Mouse (Mus musculus) hindbrain, embryonic 13.5 days (tissue): ENCODE data around the gene Pacrg. TPM values are rescaled to one million over a fixed set of nuclear protein-coding genes. Genes with fewer than 3 reads are reported as not detected.

Source experiments
- ATAC-seq: fragments of 200-750 bp; cut with Nextera tagmentation; 2 replicates; pipeline ENCODE4 v1.8.0; 2017; ENCODE audit warnings: moderate TSS enrichment; ENCODE audit not compliant: low FRiP score
- H3K27ac ChIP-seq: fragments of 300-500 bp; sonication (generic); 2 replicates; pipeline ENCODE4 v1.5.1; 2015; ENCODE audit warnings: inconsistent platforms, mild to moderate bottlenecking, moderate library complexity
- H3K27me3 ChIP-seq: fragments of 300-500 bp; sonication (generic); 2 replicates; pipeline ENCODE4 v1.6.1; 2015; ENCODE audit warnings: mild to moderate bottlenecking, inconsistent platforms
- H3K36me3 ChIP-seq: fragments of 300-500 bp; sonication (generic); 2 replicates; pipeline ENCODE4 v1.6.1; 2015; ENCODE audit warnings: mild to moderate bottlenecking, inconsistent platforms
- H3K4me1 ChIP-seq: fragments of 300-500 bp; sonication (generic); replicated peaks from 2 replicates; pipeline ENCODE4 v1.6.1; 2015; ENCODE audit warnings: inconsistent platforms
- H3K4me2 ChIP-seq: fragments of 300-500 bp; sonication (generic); 2 replicates; pipeline ENCODE4 v1.6.1; 2015; ENCODE audit warnings: inconsistent platforms, mild to moderate bottlenecking, moderate library complexity
- H3K4me3 ChIP-seq: fragments of 300-500 bp; sonication (generic); 2 replicates; pipeline ENCODE4 v1.5.1; 2015; ENCODE audit warnings: mild to moderate bottlenecking, inconsistent platforms
- H3K9ac ChIP-seq: fragments of 300-500 bp; sonication (generic); 2 replicates; pipeline ENCODE4 v1.6.1; 2015; ENCODE audit warnings: mild to moderate bottlenecking, inconsistent platforms
- H3K9me3 ChIP-seq: fragments of 300-500 bp; sonication (generic); 2 replicates; pipeline ENCODE4 v1.6.1; 2016; ENCODE audit warnings: inconsistent platforms
- WGBS: fragments of 180-500 bp; shearing (Covaris S2); methylation state at CpG from one replicate; pipeline ENCODE4 v1.1.7; 2015; 5-methylcytosine and 5-hydroxymethylcytosine counted together
- polyA plus RNA-seq: library from polyadenylated mRNA; unstranded; fragments of >200 nt; fragmentation: Nextera tagmentation; extraction: Ambion mirVana; gene quantifications from 2 replicates; pipeline ENCODE4 v1.2.1, GENCODE M21; 2015

The Pacrg gene
- 16.2 and 18.8 TPM in 2 replicates for polyA plus RNA-seq

GRCm38 (mm10) chr17:10840148-10840707 is at the start of gene Pacrg, which contains the start of gene Prkn:
Gene Pacrg (minus strand): TSS chr17:10840311.
Gene Prkn (plus strand): TSS chr17:10840384.
- Histone ChIP-seq H3K4me2 (peak within 1 kb of the TSS; percentile 72), H3K27ac (peak within 1 kb of the TSS; percentile 88), H3K4me1 (peaks cover 10% of the 10 kb centered on the region), H3K4me3 (peak within 1 kb of the TSS; percentile 64), H3K27me3 (no peaks in the 10 kb centered on the region), H3K9me3 (no peaks in the 10 kb centered on the region), H3K9ac (peak within 1 kb of the TSS; percentile 78), H3K36me3 (no peaks in the 10 kb centered on the region)
- peak; percentile 97 for ATAC-seq
- under 1% methylated on average over 56 of the region's 58 CpGs for WGBS

GRCm38 (mm10) chr17:10887924-10888323 is 47.8 kb upstream of the Pacrg start:
- Histone ChIP-seq H3K27ac (no peak overlapping the region), H3K27me3 (no peaks in the 10 kb centered on the region), H3K4me1 (peaks cover 8% of the 10 kb centered on the region), H3K4me2 (no peak overlapping the region), H3K9me3 (no peaks in the 10 kb centered on the region), H3K36me3 (no peaks in the 10 kb centered on the region), H3K9ac (no peak overlapping the region), H3K4me3 (no peak overlapping the region)
- WGBS = 7% methylated on average over 4 of the region's 4 CpGs
- ATAC-seq = no peak

- no peak for ATAC-seq
- H3K4me1 ChIP-seq = no peaks in the 10 kb centered on the region
- H3K9me3 ChIP-seq = no peaks in the 10 kb centered on the region
- H3K4me2 ChIP-seq = no peak overlapping the region
- H3K27ac ChIP-seq = no peak overlapping the region
- WGBS = 87% methylated on average over 1 of the region's 1 CpGs
- no peaks in the 10 kb centered on the region for H3K27me3 ChIP-seq
- H3K9ac ChIP-seq = no peak overlapping the region
- no peak overlapping the region for H3K4me3 ChIP-seq
- H3K36me3 ChIP-seq = no peaks in the 10 kb centered on the region
Measured at GRCm38 (mm10) chr17:10882260-10882659, 42.1 kb upstream of the Pacrg start.

GRCm38 (mm10) chr17:10878986-10879385 is 38.9 kb upstream of the Pacrg start:
- no peaks in the 10 kb centered on the region for H3K27me3 ChIP-seq
- H3K9ac ChIP-seq = no peak overlapping the region
- H3K36me3 ChIP-seq = no peaks in the 10 kb centered on the region
- no peak overlapping the region for H3K27ac ChIP-seq
- H3K4me1 ChIP-seq = no peaks in the 10 kb centered on the region
- H3K4me2 ChIP-seq = no peak overlapping the region
- WGBS = 87% methylated on average over 5 of the region's 5 CpGs
- H3K9me3 ChIP-seq = no peaks in the 10 kb centered on the region
- H3K4me3 ChIP-seq = no peak overlapping the region
- no peak for ATAC-seq

GRCm38 (mm10) chr17:10874208-10875187 is 34.4 kb upstream of the Pacrg start:
- Histone ChIP-seq H3K27ac (no peak overlapping the region), H3K9ac (no peak overlapping the region), H3K36me3 (no peaks in the 10 kb centered on the region), H3K4me1 (no peaks in the 10 kb centered on the region), H3K9me3 (no peaks in the 10 kb centered on the region), H3K27me3 (no peaks in the 10 kb centered on the region), H3K4me3 (no peak overlapping the region), H3K4me2 (no peak overlapping the region)
- whole genome bisulfite sequencing = 89% methylated on average over 7 of the region's 7 CpGs
- ATAC-seq = no peak

- H3K27me3 ChIP-seq = no peaks in the 10 kb centered on the region
- ATAC-seq = no peak
- no peaks in the 10 kb centered on the region for H3K4me1 ChIP-seq
- no peak overlapping the region for H3K27ac ChIP-seq
- 90% methylated on average over 3 of the region's 3 CpGs for WGBS
- no peaks in the 10 kb centered on the region for H3K9me3 ChIP-seq
- H3K9ac ChIP-seq = no peak overlapping the region
- no peak overlapping the region for H3K4me3 ChIP-seq
- no peaks in the 10 kb centered on the region for H3K36me3 ChIP-seq
- no peak overlapping the region for H3K4me2 ChIP-seq
Measured at GRCm38 (mm10) chr17:10854207-10854606, 14.1 kb upstream of the Pacrg start.

- 3% methylated on average over 20 of the region's 20 CpGs for WGBS
Measured at GRCm38 (mm10) chr17:10840731-10841201, 655 bp upstream of the Pacrg start.

GRCm38 (mm10) chr17:10818971-10819370 is 21.1 kb downstream of the Pacrg start:
- no peak overlapping the region for H3K4me3 ChIP-seq
- no peak for ATAC-seq
- 78% methylated on average over 4 of the region's 4 CpGs for WGBS
- H3K9me3 ChIP-seq = no peaks in the 10 kb centered on the region
- H3K4me1 ChIP-seq = no peaks in the 10 kb centered on the region
- H3K36me3 ChIP-seq = no peaks in the 10 kb centered on the region
- no peak overlapping the region for H3K4me2 ChIP-seq
- no peak overlapping the region for H3K27ac ChIP-seq
- no peak overlapping the region for H3K9ac ChIP-seq
- H3K27me3 ChIP-seq = no peaks in the 10 kb centered on the region

More at GRCm38 (mm10) chr17:10840731-10841201, 655 bp upstream of the Pacrg start:
- H3K9me3 ChIP-seq = no peaks in the 10 kb centered on the region
- H3K36me3 ChIP-seq = no peaks in the 10 kb centered on the region
- H3K4me2 ChIP-seq = peak overlapping the region; percentile 72
- peaks cover 10% of the 10 kb centered on the region for H3K4me1 ChIP-seq
- peak; percentile 44; the same call in 1 of the 2 replicates for ATAC-seq
- H3K4me3 ChIP-seq = peak overlapping the region; percentile 64
- H3K27me3 ChIP-seq = no peaks in the 10 kb centered on the region
- peak overlapping the region; percentile 88 for H3K27ac ChIP-seq
- H3K9ac ChIP-seq = peak overlapping the region; percentile 78

- ATAC-seq = no peak
- Histone ChIP-seq H3K4me1 (peaks cover 8% of the 10 kb centered on the region), H3K9ac (no peak overlapping the region), H3K9me3 (no peaks in the 10 kb centered on the region), H3K4me3 (no peak overlapping the region), H3K27me3 (no peaks in the 10 kb centered on the region), H3K27ac (no peak overlapping the region), H3K4me2 (no peak overlapping the region), H3K36me3 (no peaks in the 10 kb centered on the region)
- 77% methylated on average over 2 of the region's 2 CpGs for WGBS
Measured at GRCm38 (mm10) chr17:10808571-10808970, 31.5 kb downstream of the Pacrg start.

GRCm38 (mm10) chr17:10807261-10807998 is 32.7 kb downstream of the Pacrg start:
- no peak overlapping the region for H3K9ac ChIP-seq
- H3K4me3 ChIP-seq = no peak overlapping the region
- no peak overlapping the region for H3K4me2 ChIP-seq
- no peaks in the 10 kb centered on the region for H3K36me3 ChIP-seq
- WGBS = 70% methylated on average over 13 of the region's 13 CpGs
- no peak for ATAC-seq
- 0 out of 2 replicates have a peak overlapping the region, but pooled peaks have one; percentile 18 for H3K27ac ChIP-seq
- H3K27me3 ChIP-seq = no peaks in the 10 kb centered on the region
- H3K9me3 ChIP-seq = no peaks in the 10 kb centered on the region
- H3K4me1 ChIP-seq = peaks cover 8% of the 10 kb centered on the region

- Histone ChIP-seq H3K9ac (no peak overlapping the region), H3K4me2 (no peak overlapping the region), H3K4me1 (peaks cover 8% of the 10 kb centered on the region), H3K36me3 (no peaks in the 10 kb centered on the region), H3K4me3 (no peak overlapping the region), H3K9me3 (no peaks in the 10 kb centered on the region), H3K27ac (no peak overlapping the region), H3K27me3 (no peaks in the 10 kb centered on the region)
- ATAC-seq = no peak
- WGBS = 72% methylated on average over 4 of the region's 4 CpGs
Measured at GRCm38 (mm10) chr17:10806692-10807091, 33.4 kb downstream of the Pacrg start.

GRCm38 (mm10) chr17:10791661-10792060 is 48.5 kb downstream of the Pacrg start:
- Histone ChIP-seq H3K36me3 (no peaks in the 10 kb centered on the region), H3K9me3 (no peaks in the 10 kb centered on the region), H3K4me1 (peaks cover 9% of the 10 kb centered on the region; the same call in 1 of the 2 replicates), H3K27ac (no peak overlapping the region), H3K4me2 (no peak overlapping the region), H3K9ac (no peak overlapping the region), H3K4me3 (no peak overlapping the region), H3K27me3 (no peaks in the 10 kb centered on the region)
- 48% methylated on average over 3 of the region's 3 CpGs for WGBS
- no peak for ATAC-seq
